Mouse (Mus musculus) NIH3T3 (cell line): ENCODE results near the gene Rps6ka3.

Source experiments
- DNase-seq: peaks from one replicate; pipeline ENCODE4 v3.0.0-alpha.2; 2012; ENCODE audit warnings: low read depth

The Rps6ka3 gene

GRCm38 (mm10) chrX:159210007-159210406, at the start of gene Rps6ka3:
Gene Rps6ka3, plus strand, starts transcription at chrX:159210307.
- DNase-seq: no peak

GRCm38 (mm10) chrX:159169200-159169599, 40.9 kb upstream of the Rps6ka3 start:
- no peak for DNase-seq

GRCm38 (mm10) chrX:159171579-159171978, 38.5 kb upstream of the Rps6ka3 start:
- no peak for DNase-seq

- DNase-seq: no peak
Measured at GRCm38 (mm10) chrX:159191581-159191980, 18.5 kb upstream of the Rps6ka3 start.

- DNase-seq: no peak
Measured at GRCm38 (mm10) chrX:159199495-159199894, 10.6 kb upstream of the Rps6ka3 start.

GRCm38 (mm10) chrX:159200101-159200500, 10.0 kb upstream of the Rps6ka3 start:
- no peak for DNase-seq

- DNase-seq: no peak
Measured at GRCm38 (mm10) chrX:159210892-159211583, 931 bp downstream of the Rps6ka3 start.

GRCm38 (mm10) chrX:159215253-159215652, 5.1 kb downstream of the Rps6ka3 start:
- DNase-seq: no peak

- no peak for DNase-seq
Measured at GRCm38 (mm10) chrX:159222474-159222873, 12.4 kb downstream of the Rps6ka3 start.

GRCm38 (mm10) chrX:159237275-159237674, 27.2 kb downstream of the Rps6ka3 start:
- DNase-seq: no peak

- peak; percentile 61 for DNase-seq
Measured at GRCm38 (mm10) chrX:159254001-159254884, 44.1 kb downstream of the Rps6ka3 start.

- DNase-seq: peak; percentile 93
Measured at GRCm38 (mm10) chrX:159255123-159255978, 45.2 kb downstream of the Rps6ka3 start.

- no peak for DNase-seq
Measured at GRCm38 (mm10) chrX:159256040-159256852, 46.1 kb downstream of the Rps6ka3 start.

GRCm38 (mm10) chrX:159256921-159257421, 46.9 kb downstream of the Rps6ka3 start:
- DNase-seq: peak; percentile 55

GRCm38 (mm10) chrX:159264681-159265080, 54.6 kb downstream of the Rps6ka3 start:
- peak; percentile 35 for DNase-seq

- DNase-seq: peak; percentile 54
Measured at GRCm38 (mm10) chrX:159269072-159269471, 59.0 kb downstream of the Rps6ka3 start.

- peak; percentile 22 for DNase-seq
Measured at GRCm38 (mm10) chrX:159286765-159287164, 76.7 kb downstream of the Rps6ka3 start.

- no peak for DNase-seq
Measured at GRCm38 (mm10) chrX:159295879-159296278, 85.8 kb downstream of the Rps6ka3 start.

GRCm38 (mm10) chrX:159302349-159303311, 92.5 kb downstream of the Rps6ka3 start:
- no peak for DNase-seq

- no peak for DNase-seq
Measured at GRCm38 (mm10) chrX:159315293-159315692, 105.2 kb downstream of the Rps6ka3 start.
